Mouse (Mus musculus) forebrain, embryonic 14.5 days (tissue): Measurements from ENCODE around the gene Sp3. TPM values are rescaled to one million over a fixed set of nuclear protein-coding genes. Genes with fewer than 3 reads are reported as not detected.

Experiments
- ATAC-seq: fragments of 200-750 bp; cut with Nextera tagmentation; 2 replicates; pipeline ENCODE4 v1.8.0; 2017; ENCODE audit warnings: mild to moderate bottlenecking, moderate library complexity
- DNase-seq: peaks from one replicate; pipeline ENCODE4 v3.0.0-alpha.2; 2015; ENCODE audit warnings: low spot score
- H3K27ac ChIP-seq: fragments of 300-500 bp; sonication (generic); 2 replicates; pipeline ENCODE4 v1.5.1; 2014; ENCODE audit warnings: low read depth, mild to moderate bottlenecking, control low read depth, low read length, moderate library complexity
- H3K27me3 ChIP-seq: fragments of 300-500 bp; sonication (generic); replicated peaks from 2 replicates; pipeline ENCODE4 v1.6.1; 2014; ENCODE audit warnings: low read length, control low read depth, mixed read lengths; ENCODE audit not compliant: control insufficient read depth, insufficient read depth
- H3K36me3 ChIP-seq: fragments of 300-500 bp; sonication (generic); 2 replicates; pipeline ENCODE4 v1.6.1; 2014; ENCODE audit warnings: low read length, control low read depth; ENCODE audit not compliant: control insufficient read depth, insufficient read depth
- H3K4me1 ChIP-seq: fragments of 300-500 bp; sonication (generic); 2 replicates; pipeline ENCODE4 v1.6.1; 2014; ENCODE audit warnings: antibody characterized with exemption, low read length, control low read depth; ENCODE audit not compliant: control insufficient read depth, insufficient read depth
- H3K4me2 ChIP-seq: fragments of 300-500 bp; sonication (generic); 2 replicates; pipeline ENCODE4 v1.6.1; 2014; ENCODE audit warnings: mild to moderate bottlenecking, control low read depth, low read length
- H3K4me3 ChIP-seq: fragments of 300-500 bp; sonication (generic); 2 replicates; pipeline ENCODE4 v1.5.1; 2014; ENCODE audit warnings: low read depth, low read length, control low read depth
- H3K9ac ChIP-seq: fragments of 300-500 bp; sonication (generic); 2 replicates; pipeline ENCODE4 v1.6.1; 2014; ENCODE audit warnings: mild to moderate bottlenecking, low read length, control low read depth, moderate library complexity
- H3K9me3 ChIP-seq: fragments of 300-500 bp; sonication (generic); replicated peaks from 2 replicates; pipeline ENCODE4 v1.6.1; 2016; ENCODE audit warnings: low read length, control low read depth, mixed read lengths; ENCODE audit not compliant: control insufficient read depth
- WGBS: fragments of 180-500 bp; shearing (Covaris S2); extraction: QIAGEN DNeasy Blood & Tissue Kit; methylation state at CpG from one replicate; pipeline ENCODE4 v1.1.7; 2014; 5-methylcytosine and 5-hydroxymethylcytosine counted together
- polyA plus RNA-seq: library from polyadenylated mRNA; unstranded; fragments of >200 nt; fragmentation: Nextera tagmentation; extraction: Ambion mirVana; gene quantifications from 2 replicates; pipeline ENCODE4 v1.2.1, GENCODE M21; 2014

The Sp3 gene
- polyA plus RNA-seq, 1 experiment from 2014 or later, result 61.9 TPM

GRCm38 (mm10) chr2:72970831-72971230 is 9.4 kb downstream of the Sp3 start:
- H3K4me2 ChIP-seq, result no peak overlapping the region
- peaks cover 5% of the 10 kb centered on the region for H3K4me1 ChIP-seq
- no peaks in the 10 kb centered on the region for H3K9me3 ChIP-seq
- H3K4me3 ChIP-seq, result no peak overlapping the region
- ATAC-seq (no peak), DNase-seq (no peak)
- H3K9ac ChIP-seq, result no peak overlapping the region
- WGBS, result 96% methylated on average over 6 of the region's 6 CpGs
- H3K27ac ChIP-seq, result no peak overlapping the region
- peaks cover 24% of the 10 kb centered on the region for H3K36me3 ChIP-seq
- H3K27me3 ChIP-seq, result no peaks in the 10 kb centered on the region

GRCm38 (mm10) chr2:72970302-72970701 is 9.9 kb downstream of the Sp3 start:
- Histone ChIP-seq H3K4me1 (no peaks in the 10 kb centered on the region), H3K27ac (no peak overlapping the region), H3K4me3 (no peak overlapping the region), H3K9ac (no peak overlapping the region), H3K4me2 (no peak overlapping the region), H3K9me3 (no peaks in the 10 kb centered on the region), H3K27me3 (no peaks in the 10 kb centered on the region), H3K36me3 (peaks cover 24% of the 10 kb centered on the region)
- 86% methylated on average over 4 of the region's 4 CpGs for WGBS
- no peak for ATAC-seq
- no peak for DNase-seq

- no peak for ATAC-seq
- Histone ChIP-seq H3K4me3 (no peak overlapping the region), H3K36me3 (peaks cover 24% of the 10 kb centered on the region), H3K4me2 (no peak overlapping the region), H3K9me3 (no peaks in the 10 kb centered on the region), H3K27me3 (no peaks in the 10 kb centered on the region), H3K9ac (no peak overlapping the region), H3K4me1 (no peaks in the 10 kb centered on the region), H3K27ac (no peak overlapping the region)
- no peak for DNase-seq
- WGBS, result 98% methylated on average over 1 of the region's 1 CpGs
Observed at GRCm38 (mm10) chr2:72968536-72968935, 11.7 kb downstream of the Sp3 start.

GRCm38 (mm10) chr2:72965450-72965849 is 14.8 kb downstream of the Sp3 start:
- H3K27ac ChIP-seq, result no peak overlapping the region
- no peak overlapping the region for H3K9ac ChIP-seq
- no peak overlapping the region for H3K4me2 ChIP-seq
- no peaks in the 10 kb centered on the region for H3K4me1 ChIP-seq
- 81% methylated on average over 2 of the region's 2 CpGs for WGBS
- no peaks in the 10 kb centered on the region for H3K9me3 ChIP-seq
- no peak overlapping the region for H3K4me3 ChIP-seq
- H3K36me3 ChIP-seq, result peaks cover 15% of the 10 kb centered on the region
- no peaks in the 10 kb centered on the region for H3K27me3 ChIP-seq
- ATAC-seq (no peak), DNase-seq (no peak)

GRCm38 (mm10) chr2:72956415-72956814 is 23.8 kb downstream of the Sp3 start:
- WGBS, result 97% methylated on average over 3 of the region's 3 CpGs
- no peak overlapping the region for H3K4me2 ChIP-seq
- no peaks in the 10 kb centered on the region for H3K9me3 ChIP-seq
- no peak overlapping the region for H3K4me3 ChIP-seq
- DNase-seq, result no peak
- no peak overlapping the region for H3K9ac ChIP-seq
- H3K4me1 ChIP-seq, result no peaks in the 10 kb centered on the region
- H3K27ac ChIP-seq, result no peak overlapping the region
- no peak for ATAC-seq
- no peaks in the 10 kb centered on the region for H3K27me3 ChIP-seq
- H3K36me3 ChIP-seq, result peaks cover 26% of the 10 kb centered on the region

- no peak for ATAC-seq
- H3K9me3 ChIP-seq, result no peaks in the 10 kb centered on the region
- peaks cover 18% of the 10 kb centered on the region for H3K36me3 ChIP-seq
- no peaks in the 10 kb centered on the region for H3K4me1 ChIP-seq
- H3K4me3 ChIP-seq, result no peak overlapping the region
- H3K9ac ChIP-seq, result no peak overlapping the region
- H3K27ac ChIP-seq, result no peak overlapping the region
- 95% methylated on average over 3 of the region's 3 CpGs for WGBS
- no peak for DNase-seq
- H3K27me3 ChIP-seq, result no peaks in the 10 kb centered on the region
- no peak overlapping the region for H3K4me2 ChIP-seq
Observed at GRCm38 (mm10) chr2:72952979-72953378, 27.3 kb downstream of the Sp3 start.

GRCm38 (mm10) chr2:72935937-72936336 is 44.3 kb downstream of the Sp3 start:
- Histone ChIP-seq H3K4me3 (no peak overlapping the region), H3K27me3 (no peaks in the 10 kb centered on the region), H3K9ac (no peak overlapping the region), H3K9me3 (no peaks in the 10 kb centered on the region), H3K4me1 (no peaks in the 10 kb centered on the region), H3K27ac (no peak overlapping the region), H3K4me2 (no peak overlapping the region), H3K36me3 (peaks cover 28% of the 10 kb centered on the region)
- DNase-seq, result no peak
- 21% methylated on average over 1 of the region's 1 CpGs for WGBS
- no peak for ATAC-seq

- Histone ChIP-seq H3K4me3 (no peak overlapping the region), H3K27me3 (no peaks in the 10 kb centered on the region), H3K4me2 (no peak overlapping the region), H3K27ac (no peak overlapping the region), H3K4me1 (no peaks in the 10 kb centered on the region), H3K9me3 (no peaks in the 10 kb centered on the region), H3K9ac (no peak overlapping the region), H3K36me3 (peaks cover 14% of the 10 kb centered on the region; the same call in 1 of the 2 replicates)
- ATAC-seq (no peak), DNase-seq (no peak)
Observed at GRCm38 (mm10) chr2:72932186-72932585, 48.1 kb downstream of the Sp3 start.

GRCm38 (mm10) chr2:72924981-72925380 is 55.3 kb downstream of the Sp3 start:
- no peak overlapping the region for H3K4me2 ChIP-seq
- no peak for DNase-seq
- 82% methylated on average over 10 of the region's 10 CpGs for WGBS

More at GRCm38 (mm10) chr2:72924981-72925380, 55.3 kb downstream of the Sp3 start:
- Histone ChIP-seq H3K36me3 (no peaks in the 10 kb centered on the region), H3K27ac (no peak overlapping the region), H3K9ac (no peak overlapping the region), H3K4me1 (no peaks in the 10 kb centered on the region), H3K4me3 (no peak overlapping the region), H3K27me3 (no peaks in the 10 kb centered on the region), H3K9me3 (no peaks in the 10 kb centered on the region)
- no peak for ATAC-seq
